Mouse (Mus musculus): ENCODE data around the gene Prkaa1.

Prkaa1 gene

DNA sequence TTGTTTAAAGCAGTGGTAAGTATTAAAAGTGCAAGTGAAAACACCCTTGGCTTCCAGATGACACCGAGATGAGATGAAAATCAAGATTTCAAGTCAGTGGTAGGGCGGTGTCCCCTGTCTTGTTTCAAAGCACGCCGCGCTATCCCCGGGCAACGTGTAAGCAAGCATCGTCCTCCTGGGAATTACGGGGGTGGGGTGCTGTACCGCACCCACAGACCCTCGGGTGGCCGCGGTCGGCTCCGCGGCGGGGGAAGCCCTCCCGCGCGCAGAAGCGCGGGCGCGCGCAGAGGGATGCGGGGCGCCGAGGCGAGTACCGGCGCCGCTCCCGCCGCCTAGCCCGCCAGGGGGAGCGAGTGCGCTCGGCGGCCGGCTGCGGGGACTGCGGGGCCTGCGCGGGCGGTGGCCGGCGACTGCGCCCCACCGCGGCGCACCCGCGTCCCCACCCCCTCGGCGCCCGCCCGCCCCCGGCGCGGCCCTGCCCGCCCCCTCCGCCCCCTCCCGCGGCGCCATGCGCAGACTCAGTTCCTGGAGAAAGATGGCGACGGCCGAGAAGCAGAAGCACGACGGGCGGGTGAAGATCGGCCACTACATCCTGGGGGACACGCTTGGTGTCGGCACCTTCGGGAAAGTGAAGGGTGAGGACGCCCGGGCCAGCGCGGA lies at the start of gene Prkaa1:
Gene Prkaa1, plus strand, starts transcription at position 501 of the 660 bp plus-strand sequence.
- peak; percentile 89 for DNase-seq

DNA sequence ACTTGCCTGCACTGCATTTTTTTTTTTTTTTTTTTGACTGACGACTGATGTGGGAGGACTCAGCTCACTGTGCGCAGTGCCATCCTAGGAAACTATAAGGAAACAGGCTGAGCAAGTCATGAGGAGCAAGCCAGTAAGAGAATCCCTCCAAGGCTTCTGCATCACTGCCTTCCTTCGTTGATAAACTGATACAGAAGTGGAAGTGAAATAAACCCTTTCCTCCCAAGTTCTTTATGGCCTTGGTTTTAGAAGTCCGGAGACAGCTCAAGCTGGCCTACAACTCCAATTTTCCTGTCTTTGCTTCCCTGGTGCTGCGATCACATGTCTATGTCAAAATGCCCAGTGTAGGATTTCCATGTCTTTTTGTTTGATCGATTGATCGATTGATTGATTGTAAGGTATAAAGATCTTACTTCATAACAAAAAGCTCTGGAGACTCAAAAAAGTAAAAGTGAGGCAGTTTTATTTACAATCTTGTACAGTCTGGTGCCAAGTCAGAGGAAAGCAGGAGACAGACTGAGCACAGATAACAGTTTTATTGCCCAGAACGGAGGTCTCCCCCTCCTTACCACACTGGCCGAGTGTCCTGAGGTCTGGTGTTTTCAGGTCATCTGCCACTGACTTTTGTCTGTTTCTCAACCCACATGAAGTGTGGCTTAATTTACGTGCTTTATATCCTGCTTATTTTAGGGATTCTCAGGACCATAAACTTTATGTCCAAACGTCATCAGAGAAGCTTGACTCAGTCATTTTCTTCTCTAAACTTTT lies 47.9 kb upstream of the Prkaa1 start:
- no peak for DNase-seq

GRCm38 (mm10) chr15:5097376-5097775 lies 46.3 kb upstream of the Prkaa1 start:
- no peak for DNase-seq

- DNase-seq, result no peak
Observed at GRCm38 (mm10) chr15:5102312-5102711, 41.3 kb upstream of the Prkaa1 start.

DNA sequence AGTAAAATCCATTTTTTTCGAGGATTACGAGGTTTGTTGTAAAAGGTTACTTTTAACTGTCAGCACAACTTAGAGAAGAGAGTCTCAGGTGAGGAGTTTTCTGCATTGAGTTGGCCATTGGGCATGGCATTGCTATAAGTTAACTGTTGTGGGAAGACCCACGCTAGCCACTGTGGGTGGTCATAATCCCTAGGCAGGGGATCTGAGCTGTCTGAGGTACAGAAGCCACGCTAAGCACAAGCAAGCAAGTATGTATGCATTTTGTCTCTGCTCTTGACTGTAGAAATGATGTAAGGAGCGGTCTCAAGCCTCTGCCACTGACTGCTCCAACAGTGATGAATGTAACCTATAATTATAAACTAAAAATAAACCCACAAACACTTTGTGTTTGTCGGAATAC lies 37.8 kb upstream of the Prkaa1 start:
- no peak for DNase-seq

- peak; percentile 44 for DNase-seq
Observed at GRCm38 (mm10) chr15:5106293-5106692, 37.4 kb upstream of the Prkaa1 start.

- no peak for DNase-seq
Observed at GRCm38 (mm10) chr15:5107686-5108654, 35.7 kb upstream of the Prkaa1 start, which contains the start of gene Card6. Card6 (minus strand) TSS chr15:5108539.

- no peak for DNase-seq
Observed at GRCm38 (mm10) chr15:5108655-5109040, 35.0 kb upstream of the Prkaa1 start.

DNA sequence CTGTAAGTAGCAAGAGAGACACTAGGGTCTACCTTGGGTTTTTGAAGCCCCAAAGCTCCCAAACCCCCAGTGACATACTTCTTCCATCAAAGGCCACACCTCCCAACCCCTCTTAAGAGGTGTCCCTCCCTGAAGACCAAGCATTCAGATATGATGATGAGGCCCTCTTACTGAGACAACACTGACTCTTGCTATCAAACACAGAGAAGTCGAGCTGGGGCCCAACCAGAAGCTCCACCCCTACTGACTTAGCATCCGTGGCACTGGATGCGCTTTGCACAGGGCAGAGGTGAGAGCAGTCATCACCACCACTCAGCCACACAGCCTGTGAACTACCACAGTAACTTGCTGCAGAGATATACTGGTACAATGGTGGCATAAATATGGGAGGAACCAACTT lies 31.0 kb upstream of the Prkaa1 start:
- no peak for DNase-seq

DNA sequence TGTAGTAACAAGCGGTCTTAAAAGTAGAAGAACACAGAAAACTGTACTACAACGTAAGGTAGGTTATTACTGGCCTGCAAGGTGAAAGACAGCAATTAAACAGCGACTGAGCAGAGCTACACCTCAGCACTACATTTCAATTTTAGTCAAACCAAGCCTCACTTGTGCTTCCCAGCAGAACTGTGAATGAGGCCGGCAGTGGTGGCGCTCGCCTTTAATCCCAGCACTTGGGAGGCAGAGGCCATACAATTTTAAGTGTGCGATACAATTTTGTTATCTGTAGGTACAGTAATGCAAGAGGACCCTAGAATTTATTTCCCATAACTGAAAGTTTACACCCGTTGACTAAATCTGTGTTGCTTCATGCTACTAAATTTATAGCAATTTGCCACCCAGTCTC lies 28.5 kb upstream of the Prkaa1 start:
- DNase-seq, result no peak

- peak; percentile 99 for DNase-seq
Observed at GRCm38 (mm10) chr15:5116270-5117030, 27.2 kb upstream of the Prkaa1 start, which contains the start of gene Rpl37. Rpl37 (plus strand) TSS chr15:5116645.

DNA sequence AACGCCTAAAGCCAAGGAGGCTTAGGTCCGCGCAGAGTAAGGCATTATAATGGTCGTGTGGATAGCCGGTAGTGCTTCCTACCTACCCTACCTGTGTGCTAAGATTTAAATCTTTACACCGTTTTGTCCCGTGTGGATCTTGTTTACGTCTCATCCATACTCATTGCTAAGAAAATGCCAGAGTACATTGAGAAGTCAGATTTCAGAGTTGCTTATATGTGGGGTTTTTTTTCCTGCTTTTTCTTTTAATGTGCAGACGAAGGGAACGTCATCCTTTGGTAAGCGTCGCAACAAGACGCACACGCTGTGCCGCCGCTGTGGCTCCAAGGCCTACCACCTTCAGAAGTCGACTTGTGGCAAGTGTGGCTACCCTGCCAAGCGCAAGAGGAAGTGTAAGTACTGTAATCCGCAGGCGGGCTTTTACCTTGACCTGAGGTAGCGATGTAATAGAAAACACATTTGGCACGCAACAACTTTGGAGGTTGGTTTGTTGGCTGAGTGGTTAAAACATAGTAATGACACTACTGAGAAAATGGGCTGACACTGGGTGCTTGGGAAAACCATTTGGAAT lies 26.5 kb upstream of the Prkaa1 start:
- no peak for DNase-seq

DNA sequence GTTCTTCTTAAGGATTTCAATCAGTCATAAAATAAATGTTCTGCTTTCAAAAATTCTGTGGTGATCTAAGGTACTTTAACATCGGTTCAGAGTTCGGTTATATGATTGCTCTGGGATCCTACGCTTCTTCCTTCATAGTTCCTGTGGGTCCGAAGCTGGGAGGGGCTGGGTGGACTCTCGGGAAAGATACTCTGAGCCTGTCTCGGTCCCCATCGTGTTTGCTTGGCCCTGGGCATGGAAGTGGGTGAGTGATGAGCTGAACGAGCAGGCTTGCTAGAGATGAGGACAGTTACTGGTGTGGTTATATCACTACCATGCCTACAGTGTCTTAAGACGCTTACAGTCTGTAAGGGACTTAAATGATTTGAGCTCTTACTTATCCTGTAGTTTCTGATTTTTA lies 25.0 kb upstream of the Prkaa1 start:
- DNase-seq, result no peak

- DNase-seq, result no peak
Observed at GRCm38 (mm10) chr15:5119192-5119591, 24.5 kb upstream of the Prkaa1 start.

- DNase-seq, result no peak
Observed at GRCm38 (mm10) chr15:5119707-5120106, 24.0 kb upstream of the Prkaa1 start.

DNA sequence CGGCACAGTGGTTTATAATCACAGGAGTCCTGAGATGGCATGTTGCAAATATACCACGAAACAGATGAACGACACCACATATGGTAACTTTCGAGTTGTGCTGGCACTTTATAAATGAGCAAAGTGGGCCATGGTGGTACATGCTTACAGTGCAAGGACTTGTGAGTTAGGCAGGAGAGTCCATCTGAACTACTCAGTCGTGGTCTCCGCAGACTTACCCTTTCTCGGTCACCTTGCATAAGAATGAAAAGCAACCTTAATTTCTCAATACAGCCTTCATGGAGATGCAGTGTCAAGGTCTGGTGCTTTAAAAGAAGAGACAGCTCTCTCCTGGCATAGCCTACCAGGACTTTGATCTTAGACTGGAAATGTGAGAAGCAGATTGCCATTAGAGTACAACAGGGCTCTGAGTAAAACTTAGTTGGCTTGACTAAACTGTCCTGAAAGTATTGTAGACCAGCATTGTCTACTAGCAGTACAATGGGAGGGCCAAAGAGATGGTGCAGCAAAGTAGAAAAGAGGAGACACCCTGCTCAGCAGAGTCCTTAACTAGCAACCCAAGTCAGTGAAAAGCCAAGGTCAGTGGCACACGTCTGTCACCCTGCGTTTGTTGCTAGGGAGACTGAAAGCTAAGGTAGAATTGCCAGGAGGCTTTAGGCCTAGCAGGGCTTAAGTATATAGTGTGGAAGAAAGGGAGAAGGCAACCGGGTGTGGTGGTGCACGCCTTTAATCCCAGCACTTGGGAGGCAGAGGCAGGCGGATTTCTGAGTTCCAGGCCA lies 21.9 kb upstream of the Prkaa1 start:
- no peak for DNase-seq

- no peak for DNase-seq
Observed at GRCm38 (mm10) chr15:5126456-5126855, 17.2 kb upstream of the Prkaa1 start.

DNA sequence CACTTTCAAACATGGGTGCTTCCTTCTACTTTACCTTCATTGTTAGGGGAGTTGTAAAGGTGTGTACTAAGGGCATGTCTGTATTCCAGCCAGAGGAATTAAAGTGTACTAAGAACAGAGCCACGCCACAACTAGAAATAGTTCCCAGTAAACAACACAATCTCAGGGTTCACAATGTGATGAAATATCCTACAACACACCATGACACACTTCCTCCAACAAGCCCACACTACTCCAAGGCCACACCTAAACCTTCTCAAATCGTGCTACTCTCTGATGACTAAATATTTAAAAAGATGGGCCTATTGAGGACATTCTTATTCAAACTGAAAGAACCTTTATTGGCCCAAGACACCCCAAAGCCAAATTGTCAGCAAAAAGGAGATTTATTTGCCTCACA lies 16.2 kb upstream of the Prkaa1 start:
- DNase-seq, result no peak

DNA sequence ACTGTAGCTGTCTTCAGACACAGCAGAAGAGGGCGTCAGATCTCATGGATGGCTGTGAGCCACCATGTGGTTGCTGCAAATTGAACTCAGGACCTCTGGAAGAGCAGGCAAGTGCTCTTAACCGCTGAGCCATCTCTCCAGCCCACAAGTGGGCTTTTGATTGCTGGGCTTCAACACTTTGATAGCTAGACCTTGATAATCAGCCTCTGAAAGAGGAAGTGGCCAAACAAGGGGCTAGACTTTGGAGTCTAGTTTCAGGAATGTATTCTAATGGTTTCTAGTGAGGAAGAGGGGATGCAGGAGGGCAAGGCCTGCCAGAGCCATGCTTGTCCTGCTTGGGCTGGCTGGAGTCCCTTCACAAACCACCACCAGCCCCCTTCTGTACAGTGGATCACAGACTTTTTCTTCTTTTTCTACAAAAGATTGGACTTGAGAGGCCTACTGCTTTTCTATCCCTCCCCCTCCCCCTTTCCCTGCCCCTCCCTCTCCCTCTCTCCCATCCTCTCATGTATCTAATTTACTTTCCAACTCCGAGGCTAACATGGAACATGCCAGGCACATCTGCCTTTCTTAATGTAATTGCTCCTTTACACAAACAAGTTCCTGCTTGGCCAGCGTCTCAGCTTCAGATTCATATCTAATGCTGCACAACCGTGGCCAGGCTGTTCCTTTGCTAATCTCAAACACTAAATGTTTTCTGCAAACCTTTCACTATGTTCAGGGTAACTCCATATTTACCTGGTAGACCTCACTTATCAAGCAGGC lies 15.3 kb upstream of the Prkaa1 start:
- DNase-seq, result no peak

DNA sequence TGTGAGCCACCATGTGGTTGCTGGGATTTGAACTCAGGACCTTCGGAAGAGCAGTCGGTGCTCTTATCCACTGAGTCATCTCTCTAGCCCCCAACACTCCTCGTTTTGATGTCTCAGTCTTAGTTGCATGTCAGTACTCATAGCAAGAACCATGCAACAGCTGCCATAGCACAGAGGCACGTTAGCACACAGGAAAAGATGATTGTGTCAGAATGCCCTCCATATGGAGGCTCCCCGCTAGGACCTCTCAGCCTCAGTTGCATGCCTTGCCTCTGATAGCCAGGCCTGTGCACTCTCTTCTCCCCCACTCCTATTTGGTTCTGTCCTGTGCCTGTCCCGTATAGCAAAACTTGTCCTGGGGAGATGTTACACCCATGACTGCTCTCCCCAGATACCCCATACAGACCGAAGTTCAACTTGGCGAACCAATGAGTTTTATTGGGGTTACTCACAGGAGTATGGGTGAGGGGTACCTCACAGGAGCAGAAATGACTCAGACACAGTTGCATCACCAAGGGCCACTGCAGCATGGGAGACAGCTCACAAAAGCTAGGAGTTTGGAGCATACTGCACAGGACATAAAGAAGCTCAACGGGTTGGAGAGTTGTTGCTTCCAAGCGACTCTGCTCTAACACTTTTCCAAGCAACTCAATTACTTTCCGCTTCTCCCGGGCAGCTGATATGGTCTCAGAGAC lies 14.4 kb upstream of the Prkaa1 start:
- DNase-seq, result no peak
